Mouse (Mus musculus) liver, adult 2 months (tissue): ENCODE results near the gene Atg3. TPM values are rescaled to one million over a fixed set of nuclear protein-coding genes. Genes with fewer than 3 reads are reported as not detected.

Experiments used
- DNase-seq: peaks from one replicate; pipeline ENCODE4 v3.0.0-alpha.2; 2011; ENCODE audit warnings: low read depth, low spot score; ENCODE audit errors: extremely low read depth
- H3K27ac ChIP-seq: fragments of 200-500 bp; replicated peaks from 2 replicates; pipeline ENCODE4 v1.5.1; 2012; ENCODE audit warnings: low read depth, mild to moderate bottlenecking, control low read depth, inconsistent platforms, low read length; ENCODE audit not compliant: insufficient read depth
- H3K27me3 ChIP-seq: fragments of 200-500 bp; 2 replicates; pipeline ENCODE4 v1.6.1; 2012; ENCODE audit warnings: mild to moderate bottlenecking, moderate library complexity, low read length, inconsistent platforms; ENCODE audit not compliant: control insufficient read depth, insufficient read depth
- H3K36me3 ChIP-seq: fragments of 200-500 bp; 2 replicates; pipeline ENCODE4 v1.6.1; 2012; ENCODE audit warnings: low read length, inconsistent platforms; ENCODE audit not compliant: control insufficient read depth, insufficient read depth
- H3K4me1 ChIP-seq: fragments of 200-500 bp; 2 replicates; pipeline ENCODE4 v1.6.1; 2011; ENCODE audit warnings: low read length; ENCODE audit not compliant: control insufficient read depth, insufficient read depth
- H3K4me3 ChIP-seq: fragments of 200-500 bp; 2 replicates; pipeline ENCODE4 v1.5.1; 2011; ENCODE audit warnings: low read depth, mild to moderate bottlenecking, control low read depth, low read length, moderate library complexity; ENCODE audit not compliant: insufficient read depth
- H3K79me2 ChIP-seq: fragments of 200-500 bp; 2 replicates; pipeline ENCODE4 v1.6.1; 2012; ENCODE audit warnings: inconsistent platforms, mild to moderate bottlenecking, low read length, moderate library complexity; ENCODE audit not compliant: control insufficient read depth, insufficient read depth
- H3K9ac ChIP-seq: fragments of 200-500 bp; 2 replicates; pipeline ENCODE4 v1.6.1; 2012; ENCODE audit warnings: low read depth, mild to moderate bottlenecking, control low read depth, inconsistent platforms, low read length
- CTCF ChIP-seq: fragments of 200-500 bp; IDR thresholded peaks from 2 replicates; pipeline ENCODE4 v1.5.1; 2011; ENCODE audit warnings: low read depth, low read length, control low read depth
- POLR2A ChIP-seq: fragments of 200-500 bp; IDR thresholded peaks from 2 replicates; pipeline ENCODE4 v1.6.1; 2011; ENCODE audit warnings: low read length, control low read depth; ENCODE audit not compliant: insufficient read depth; ENCODE audit errors: extremely low read depth
- WGBS: fragments of 180-500 bp; shearing (Covaris S2); methylation state at CpG from one replicate; pipeline ENCODE4 v1.1.7; 2018; 5-methylcytosine and 5-hydroxymethylcytosine counted together
- polyA plus RNA-seq: library from polyadenylated mRNA; depleted of rRNA; stranded (reverse); fragments of >200 nt; gene quantifications from 2 replicates; pipeline ENCODE4 v1.2.3, GENCODE M21; 2012
- total RNA-seq: library from RNA; depleted of rRNA; stranded (reverse); fragments of >200 nt; gene quantifications from 2 replicates; pipeline ENCODE4 v1.2.3, GENCODE M21; 2014

Atg3 gene
- total and polyA plus RNA-seq, 2 experiments: 18.9 to 73.6 TPM

DNA sequence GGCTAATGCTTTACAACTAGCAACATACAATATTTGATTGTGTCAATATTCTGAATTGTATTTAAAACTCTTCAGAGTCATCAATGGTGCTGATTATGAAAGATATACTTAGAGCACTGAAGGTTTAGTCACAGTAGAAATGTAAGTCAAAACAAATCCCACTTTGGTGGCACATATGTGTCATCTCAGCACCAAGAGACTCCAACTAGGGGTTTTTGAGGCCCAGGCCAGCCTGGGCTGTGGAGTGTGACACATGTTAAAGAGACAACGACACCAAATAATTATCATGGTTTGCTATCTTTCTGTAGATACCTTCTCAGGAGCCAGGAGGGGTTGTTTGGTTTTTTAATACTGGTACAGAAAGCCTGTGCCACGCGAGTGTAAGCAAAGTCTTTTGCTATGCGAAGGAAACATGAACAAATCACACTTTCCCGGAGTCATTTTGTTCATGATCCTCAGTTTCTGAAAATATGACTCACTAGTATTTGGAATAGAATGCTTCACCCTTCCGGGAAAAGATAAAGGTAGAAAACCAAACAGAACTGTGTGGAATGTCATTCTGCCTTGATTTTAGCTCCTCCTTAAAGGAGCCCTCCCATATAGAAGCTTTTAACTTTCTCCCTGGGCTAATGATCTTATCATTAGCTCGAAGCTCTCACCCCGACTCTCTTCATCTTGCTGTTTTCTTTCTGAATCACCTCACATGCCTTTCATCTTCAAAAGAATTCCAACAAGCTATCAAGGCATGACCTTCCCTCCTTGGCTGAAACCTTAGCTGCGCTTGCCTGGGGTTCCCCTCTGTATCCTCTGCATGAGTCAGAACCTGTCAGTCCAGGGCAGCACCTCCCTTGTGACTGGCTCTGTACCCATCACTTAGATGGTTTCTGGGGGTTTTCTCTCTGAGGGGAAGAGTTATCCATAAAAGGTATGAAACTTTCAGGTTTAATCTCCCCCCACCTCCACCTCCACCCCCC, 34.1 kb upstream of the Atg3 start:
- Histone ChIP-seq H3K36me3 (peaks cover 2% of the 10 kb centered on the region), H3K4me1 (no peaks in the 10 kb centered on the region), H3K79me2 (no peaks in the 10 kb centered on the region), H3K27me3 (no peaks in the 10 kb centered on the region), H3K9ac (no peak overlapping the region), H3K27ac (no peak overlapping the region), H3K4me3 (no peak overlapping the region)
- TF ChIP-seq CTCF (no peak), POLR2A (no peak)
- 56% methylated on average over 9 of the region's 9 CpGs for WGBS
- no peak for DNase-seq

DNA sequence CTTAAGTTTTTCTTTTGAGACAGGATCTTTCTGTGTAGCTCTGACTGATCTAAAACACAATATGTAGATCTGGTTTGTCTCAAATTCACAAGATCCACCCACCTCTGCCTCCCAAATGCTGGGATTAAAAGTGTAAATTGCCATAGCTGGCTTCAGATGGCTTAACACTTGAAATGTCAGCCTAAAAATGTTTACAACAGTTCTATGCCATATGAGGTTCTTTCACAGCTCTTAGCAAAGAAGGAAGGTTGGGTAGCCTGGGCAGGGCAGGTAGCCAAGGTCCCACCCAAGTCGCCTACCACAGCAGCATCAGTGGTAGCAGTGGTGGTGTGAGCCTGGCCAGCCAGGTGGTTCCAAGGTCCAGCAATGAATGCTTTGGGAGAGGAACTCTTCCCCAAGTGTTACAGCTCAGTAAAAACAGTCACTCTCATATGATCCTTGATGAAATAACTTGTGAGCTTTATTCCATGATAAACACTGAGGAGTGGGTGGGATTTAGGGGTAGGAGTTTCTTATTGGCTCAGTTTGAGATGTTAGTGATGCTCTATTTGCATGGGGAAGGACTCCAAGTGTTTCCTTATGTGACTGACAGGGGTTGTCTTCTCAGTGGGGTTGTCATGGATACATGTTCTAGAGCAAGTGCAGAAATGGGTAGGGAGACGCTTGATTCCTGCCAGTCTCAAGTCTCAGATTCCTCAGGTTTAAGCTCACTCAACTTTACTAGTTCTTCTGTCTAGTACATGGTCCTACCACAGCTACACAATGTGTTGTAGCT, 30.5 kb upstream of the Atg3 start:
- 87% methylated on average over 2 of the region's 2 CpGs for WGBS
- no peaks in the 10 kb centered on the region for H3K79me2 ChIP-seq
- H3K36me3 ChIP-seq: peaks cover 2% of the 10 kb centered on the region
- TF ChIP-seq POLR2A: no peak
- TF ChIP-seq CTCF: no peak
- H3K9ac ChIP-seq: no peak overlapping the region
- no peaks in the 10 kb centered on the region for H3K4me1 ChIP-seq
- no peaks in the 10 kb centered on the region for H3K27me3 ChIP-seq
- H3K27ac ChIP-seq: no peak overlapping the region
- no peak overlapping the region for H3K4me3 ChIP-seq
- no peak for DNase-seq

- no peak overlapping the region for H3K4me3 ChIP-seq
- TF ChIP-seq POLR2A (no peak), CTCF (no peak)
- H3K27me3 ChIP-seq: no peaks in the 10 kb centered on the region
- no peaks in the 10 kb centered on the region for H3K4me1 ChIP-seq
- no peaks in the 10 kb centered on the region for H3K79me2 ChIP-seq
- H3K27ac ChIP-seq: no peak overlapping the region
- no peak for DNase-seq
- H3K36me3 ChIP-seq: peaks cover 56% of the 10 kb centered on the region
- H3K9ac ChIP-seq: no peak overlapping the region
- WGBS: 92% methylated on average over 5 of the region's 5 CpGs
Measured at GRCm38 (mm10) chr16:45141711-45142110, 16.9 kb upstream of the Atg3 start.

DNA sequence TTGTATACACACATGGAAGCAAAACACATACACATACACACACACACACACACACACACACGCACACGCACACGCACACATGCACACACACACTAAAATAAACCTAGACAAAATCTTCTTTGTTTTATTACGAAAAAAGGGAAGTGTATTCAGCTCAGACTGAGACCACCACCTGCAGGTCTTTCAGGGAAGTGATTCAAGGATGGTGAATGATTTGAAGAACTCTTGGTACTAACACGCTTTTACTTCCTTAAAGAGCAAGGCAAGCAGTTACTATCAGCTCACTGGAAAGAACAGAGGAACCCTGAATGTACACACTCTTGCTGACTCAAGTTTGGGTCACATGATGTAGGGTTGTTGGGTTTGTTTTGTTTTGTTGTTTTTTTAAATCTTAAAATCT, 16.0 kb upstream of the Atg3 start:
- H3K9ac ChIP-seq: no peak overlapping the region
- TF ChIP-seq CTCF: no peak
- no peak for TF ChIP-seq POLR2A
- no peak for DNase-seq
- H3K4me1 ChIP-seq: no peaks in the 10 kb centered on the region
- 94% methylated on average over 5 of the region's 5 CpGs for WGBS
- H3K27me3 ChIP-seq: no peaks in the 10 kb centered on the region
- no peak overlapping the region for H3K27ac ChIP-seq
- H3K4me3 ChIP-seq: no peak overlapping the region
- no peaks in the 10 kb centered on the region for H3K79me2 ChIP-seq
- H3K36me3 ChIP-seq: peaks cover 62% of the 10 kb centered on the region

DNA sequence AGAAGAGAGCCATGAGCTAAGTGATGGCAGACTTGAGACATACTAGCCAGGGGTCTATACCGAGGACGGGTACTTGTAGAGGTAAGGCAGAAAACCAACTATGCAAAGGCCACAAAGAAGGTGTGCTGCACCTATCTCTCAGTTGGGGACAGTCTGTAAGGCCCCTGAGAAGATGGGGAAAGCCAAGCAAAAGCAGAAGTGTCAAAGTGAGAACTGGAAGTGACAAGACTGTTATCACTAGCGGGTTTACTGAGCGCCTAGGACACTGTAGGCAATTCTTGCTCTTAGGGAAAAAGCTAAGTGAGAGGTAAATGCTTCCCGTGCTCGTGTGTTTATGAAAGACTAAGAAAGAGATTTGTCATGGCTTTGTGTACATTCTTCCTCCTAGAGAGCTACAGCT, 13.5 kb upstream of the Atg3 start:
- Histone ChIP-seq H3K9ac (no peak overlapping the region), H3K36me3 (peaks cover 70% of the 10 kb centered on the region), H3K79me2 (no peaks in the 10 kb centered on the region), H3K4me1 (no peaks in the 10 kb centered on the region), H3K27me3 (no peaks in the 10 kb centered on the region), H3K4me3 (no peak overlapping the region), H3K27ac (no peak overlapping the region)
- DNase-seq: no peak
- WGBS: 91% methylated on average over 6 of the region's 6 CpGs
- TF ChIP-seq POLR2A: no peak
- no peak for TF ChIP-seq CTCF
